Mouse (Mus musculus): Measurements from ENCODE around the gene S100a10. TPM values are rescaled to one million over a fixed set of nuclear protein-coding genes. Genes with fewer than 3 reads are reported as not detected.
A peak's percentile ranks its signal among the peaks of the same experiment; 100 is the strongest.

The S100a10 gene
- 224 and 236 TPM in 2 replicates for polyA plus RNA-seq (2014; fragmentation: Nextera tagmentation; extraction: Ambion mirVana)

DNA sequence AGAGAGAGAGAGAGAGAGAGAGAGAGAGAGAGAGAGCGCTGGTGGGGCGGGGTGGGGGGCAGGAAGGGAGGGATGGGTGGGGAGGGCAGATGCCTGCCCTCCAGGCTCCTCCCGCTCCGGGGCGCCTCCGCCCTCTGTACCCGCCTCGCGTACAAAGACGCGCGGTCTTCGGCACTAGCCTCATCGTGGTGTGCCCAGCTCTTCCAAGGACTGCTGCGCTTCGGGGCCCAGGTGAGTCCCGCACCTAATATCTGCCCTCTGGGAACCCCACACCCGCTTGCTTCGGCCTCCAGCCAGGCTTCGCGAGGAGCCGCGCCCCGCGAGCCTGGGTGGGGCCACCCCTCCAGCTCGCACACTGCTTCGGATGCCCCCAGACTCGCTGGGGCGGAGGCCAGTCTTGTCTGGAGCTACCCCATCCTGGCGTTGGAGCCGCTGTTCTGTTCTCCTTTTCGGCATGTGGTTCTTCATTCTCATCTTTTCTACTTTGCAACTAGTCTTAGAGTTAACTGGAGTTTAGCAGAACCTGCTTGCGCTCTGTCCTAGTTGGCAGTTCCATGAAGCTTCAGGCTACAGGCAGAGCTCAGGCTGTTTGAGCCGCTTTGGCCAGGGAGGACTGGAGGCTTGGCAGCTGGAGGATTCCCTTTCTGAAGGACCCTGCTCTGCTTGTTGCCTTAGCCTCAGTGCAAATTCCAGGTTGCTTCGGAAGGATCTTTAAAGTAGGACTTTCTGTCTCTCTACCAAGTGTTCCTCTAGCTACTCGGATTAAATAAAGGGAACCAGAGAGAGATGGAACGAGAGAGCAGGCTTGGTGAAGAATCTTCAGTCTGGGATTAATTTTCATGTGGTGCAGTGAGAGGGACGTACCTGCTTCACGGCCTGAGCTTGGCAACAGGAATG lies at the start of gene S100a10:
TSS of gene S100a10 (plus strand) at position 100 of the 897 bp plus-strand sequence.
- peak within 1 kb of the TSS; percentile 35; the same call in 1 of the 2 replicates for H3K27ac ChIP-seq (replicated peaks; ENCODE audit: low read depth, low read length)
- WGBS: 2% methylated on average over 33 of the region's 39 CpGs
- H3K9ac ChIP-seq (replicated peaks; ENCODE audit: low read length): peak within 1 kb of the TSS; percentile 77

DNA sequence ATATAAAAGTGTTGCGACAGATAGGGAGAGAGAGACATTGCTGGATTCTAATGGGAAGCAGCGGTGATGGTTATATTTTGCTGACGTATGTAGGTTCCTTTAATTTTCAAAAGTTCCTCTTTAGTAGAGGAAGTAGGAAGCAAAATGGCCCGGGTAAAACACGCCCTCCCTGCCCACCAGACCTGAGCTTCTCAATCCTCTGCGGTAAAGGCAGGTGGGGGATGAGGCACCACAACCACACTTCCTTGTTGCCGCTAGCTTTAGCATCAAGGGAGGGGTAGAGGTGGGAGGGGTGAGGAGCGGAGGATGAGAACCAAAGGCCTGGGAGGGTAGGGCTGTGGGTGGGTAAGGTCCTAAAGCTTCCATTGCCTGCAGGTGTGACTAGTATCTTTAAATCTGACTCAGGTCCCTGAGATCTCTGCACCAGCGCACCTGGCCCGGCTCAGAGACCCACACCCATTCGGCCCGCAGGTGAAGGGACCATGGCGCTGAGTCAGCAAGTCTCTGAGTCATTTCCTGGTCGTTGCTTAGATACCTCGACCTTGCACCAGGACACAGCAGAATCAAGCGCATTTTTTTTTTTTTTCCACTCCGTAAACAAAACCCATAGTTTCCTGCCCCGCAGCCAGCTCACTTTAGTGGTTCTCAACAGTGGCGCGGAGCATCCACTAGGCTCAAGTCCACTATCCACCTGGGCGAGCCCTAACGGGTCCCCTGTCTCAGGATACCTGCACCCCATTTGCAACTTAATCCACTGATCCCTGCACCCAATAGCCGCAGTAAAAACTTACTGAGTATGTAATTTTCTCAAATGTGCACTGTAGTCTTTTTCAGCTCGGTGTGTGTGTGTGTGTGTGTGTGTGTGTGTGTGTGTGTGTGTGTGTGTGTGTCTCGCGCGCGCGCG lies 48.7 kb upstream of the S100a10 start:
- H3K9ac ChIP-seq (replicated peaks; ENCODE audit: low read length): no peak overlapping the region
- H3K27me3 ChIP-seq (ENCODE audit: control insufficient read depth, insufficient read depth, low read length): no peaks in the 10 kb centered on the region
- H3K4me1 ChIP-seq (ENCODE audit: control insufficient read depth, insufficient read depth, low read length): no peaks in the 10 kb centered on the region
- H3K36me3 ChIP-seq (replicated peaks; ENCODE audit: control insufficient read depth, insufficient read depth, low read depth, low read length): no peaks in the 10 kb centered on the region
- H3K4me3 ChIP-seq (ENCODE audit: low read depth, low read length): no peak overlapping the region
- H3K4me2 ChIP-seq (ENCODE audit: low read depth, low read length): peak overlapping the region; percentile 2; the same call in 1 of the 2 replicates
- ATAC-seq (replicated peaks; ENCODE audit: insufficient number of reproducible peaks, low FRiP score, low TSS enrichment, low read depth) (no peak), DNase-seq (ENCODE audit: low spot score) (peak; percentile 16)
- 35% methylated on average over 30 of the region's 30 CpGs for WGBS
- no peaks in the 10 kb centered on the region for H3K9me3 ChIP-seq (replicated peaks; ENCODE audit: control insufficient read depth, low read length)
- no peak overlapping the region for H3K27ac ChIP-seq (replicated peaks; ENCODE audit: low read depth, low read length)

More for the DNA sequence above, at the start of gene S100a10:
- Histone ChIP-seq H3K4me1 (ENCODE audit: control insufficient read depth, insufficient read depth, low read length) (no peaks in the 10 kb centered on the region), H3K4me2 (ENCODE audit: low read depth, low read length) (peak within 1 kb of the TSS; percentile 91), H3K27me3 (ENCODE audit: control insufficient read depth, insufficient read depth, low read length) (no peaks in the 10 kb centered on the region), H3K36me3 (replicated peaks; ENCODE audit: control insufficient read depth, insufficient read depth, low read depth, low read length) (no peaks in the 10 kb centered on the region), H3K9me3 (replicated peaks; ENCODE audit: control insufficient read depth, low read length) (no peaks in the 10 kb centered on the region), H3K4me3 (ENCODE audit: low read depth, low read length) (peak within 1 kb of the TSS; percentile 59)
- DNase-seq (ENCODE audit: low spot score): peak; percentile 66
- ATAC-seq (replicated peaks; ENCODE audit: insufficient number of reproducible peaks, low FRiP score, low TSS enrichment, low read depth): peak; percentile 87

DNA sequence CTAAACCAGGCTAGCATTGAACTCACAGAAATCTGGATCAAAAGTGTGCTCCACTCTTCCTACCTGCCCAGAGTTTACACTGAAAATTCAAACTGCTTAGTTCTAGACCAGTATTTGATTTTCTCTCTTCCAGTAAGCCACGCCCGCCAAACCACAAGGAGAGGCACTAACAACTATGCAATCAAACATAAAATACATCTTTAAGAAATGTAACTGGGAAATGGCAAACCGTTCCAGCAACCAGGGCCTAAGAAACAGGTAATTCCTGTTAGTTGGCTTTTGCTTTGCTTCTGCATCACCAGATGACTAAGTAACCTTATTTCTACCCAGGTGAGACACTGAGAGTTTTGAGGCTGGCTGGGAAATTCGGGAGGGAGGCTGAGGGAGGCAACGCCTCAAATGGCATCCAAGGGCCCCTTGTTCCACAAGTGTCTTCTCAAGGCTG lies 48.0 kb upstream of the S100a10 start:
- no peaks in the 10 kb centered on the region for H3K9me3 ChIP-seq (replicated peaks; ENCODE audit: control insufficient read depth, low read length)
- ATAC-seq (replicated peaks; ENCODE audit: insufficient number of reproducible peaks, low FRiP score, low TSS enrichment, low read depth) (no peak), DNase-seq (ENCODE audit: low spot score) (peak; percentile 27)
- no peak overlapping the region for H3K4me2 ChIP-seq (ENCODE audit: low read depth, low read length)
- no peak overlapping the region for H3K4me3 ChIP-seq (ENCODE audit: low read depth, low read length)
- no peak overlapping the region for H3K27ac ChIP-seq (replicated peaks; ENCODE audit: low read depth, low read length)
- no peaks in the 10 kb centered on the region for H3K27me3 ChIP-seq (ENCODE audit: control insufficient read depth, insufficient read depth, low read length)
- H3K36me3 ChIP-seq (replicated peaks; ENCODE audit: control insufficient read depth, insufficient read depth, low read depth, low read length): no peaks in the 10 kb centered on the region
- H3K9ac ChIP-seq (replicated peaks; ENCODE audit: low read length): no peak overlapping the region
- no peaks in the 10 kb centered on the region for H3K4me1 ChIP-seq (ENCODE audit: control insufficient read depth, insufficient read depth, low read length)
- 56% methylated on average over 5 of the region's 5 CpGs for WGBS

GRCm38 (mm10) chr3:93509301-93509700 lies 45.6 kb upstream of the S100a10 start:
- Histone ChIP-seq H3K4me3 (ENCODE audit: low read depth, low read length) (no peak overlapping the region), H3K4me1 (ENCODE audit: control insufficient read depth, insufficient read depth, low read length) (no peaks in the 10 kb centered on the region), H3K9me3 (replicated peaks; ENCODE audit: control insufficient read depth, low read length) (no peaks in the 10 kb centered on the region), H3K4me2 (ENCODE audit: low read depth, low read length) (no peak overlapping the region), H3K36me3 (replicated peaks; ENCODE audit: control insufficient read depth, insufficient read depth, low read depth, low read length) (no peaks in the 10 kb centered on the region), H3K9ac (replicated peaks; ENCODE audit: low read length) (no peak overlapping the region), H3K27ac (replicated peaks; ENCODE audit: low read depth, low read length) (no peak overlapping the region), H3K27me3 (ENCODE audit: control insufficient read depth, insufficient read depth, low read length) (no peaks in the 10 kb centered on the region)
- DNase-seq (ENCODE audit: low spot score) (no peak), ATAC-seq (replicated peaks; ENCODE audit: insufficient number of reproducible peaks, low FRiP score, low TSS enrichment, low read depth) (no peak)
- WGBS: 77% methylated on average over 1 of the region's 1 CpGs

GRCm38 (mm10) chr3:93511036-93511435 lies 43.8 kb upstream of the S100a10 start:
- H3K36me3 ChIP-seq (replicated peaks; ENCODE audit: control insufficient read depth, insufficient read depth, low read depth, low read length): no peaks in the 10 kb centered on the region
- WGBS: 79% methylated on average over 1 of the region's 1 CpGs
- DNase-seq (ENCODE audit: low spot score) (no peak), ATAC-seq (replicated peaks; ENCODE audit: insufficient number of reproducible peaks, low FRiP score, low TSS enrichment, low read depth) (no peak)
- H3K27ac ChIP-seq (replicated peaks; ENCODE audit: low read depth, low read length): no peak overlapping the region
- no peaks in the 10 kb centered on the region for H3K27me3 ChIP-seq (ENCODE audit: control insufficient read depth, insufficient read depth, low read length)
- H3K4me1 ChIP-seq (ENCODE audit: control insufficient read depth, insufficient read depth, low read length): no peaks in the 10 kb centered on the region
- H3K4me3 ChIP-seq (ENCODE audit: low read depth, low read length): no peak overlapping the region
- H3K4me2 ChIP-seq (ENCODE audit: low read depth, low read length): no peak overlapping the region
- no peaks in the 10 kb centered on the region for H3K9me3 ChIP-seq (replicated peaks; ENCODE audit: control insufficient read depth, low read length)
- H3K9ac ChIP-seq (replicated peaks; ENCODE audit: low read length): no peak overlapping the region

- no peak overlapping the region for H3K27ac ChIP-seq (replicated peaks; ENCODE audit: low read depth, low read length)
- H3K4me3 ChIP-seq (ENCODE audit: low read depth, low read length): no peak overlapping the region
- ATAC-seq (replicated peaks; ENCODE audit: insufficient number of reproducible peaks, low FRiP score, low TSS enrichment, low read depth) (no peak), DNase-seq (ENCODE audit: low spot score) (no peak)
- WGBS: 92% methylated on average over 1 of the region's 1 CpGs
- H3K27me3 ChIP-seq (ENCODE audit: control insufficient read depth, insufficient read depth, low read length): no peaks in the 10 kb centered on the region
- no peak overlapping the region for H3K4me2 ChIP-seq (ENCODE audit: low read depth, low read length)
- H3K4me1 ChIP-seq (ENCODE audit: control insufficient read depth, insufficient read depth, low read length): no peaks in the 10 kb centered on the region
- H3K9me3 ChIP-seq (replicated peaks; ENCODE audit: control insufficient read depth, low read length): no peaks in the 10 kb centered on the region
- no peaks in the 10 kb centered on the region for H3K36me3 ChIP-seq (replicated peaks; ENCODE audit: control insufficient read depth, insufficient read depth, low read depth, low read length)
- H3K9ac ChIP-seq (replicated peaks; ENCODE audit: low read length): no peak overlapping the region
These were observed 43.1 kb upstream of the S100a10 start for GRCm38 (mm10) chr3:93511801-93512200.

- WGBS: 80% methylated on average over 7 of the region's 7 CpGs
These were observed 42.3 kb upstream of the S100a10 start for GRCm38 (mm10) chr3:93512386-93513101.

More at GRCm38 (mm10) chr3:93512386-93513101, 42.3 kb upstream of the S100a10 start:
- DNase-seq (ENCODE audit: low spot score) (no peak), ATAC-seq (replicated peaks; ENCODE audit: insufficient number of reproducible peaks, low FRiP score, low TSS enrichment, low read depth) (no peak)
- Histone ChIP-seq H3K4me3 (ENCODE audit: low read depth, low read length) (no peak overlapping the region), H3K27me3 (ENCODE audit: control insufficient read depth, insufficient read depth, low read length) (no peaks in the 10 kb centered on the region), H3K27ac (replicated peaks; ENCODE audit: low read depth, low read length) (no peak overlapping the region), H3K4me1 (ENCODE audit: control insufficient read depth, insufficient read depth, low read length) (no peaks in the 10 kb centered on the region), H3K9ac (replicated peaks; ENCODE audit: low read length) (no peak overlapping the region), H3K4me2 (ENCODE audit: low read depth, low read length) (no peak overlapping the region), H3K9me3 (replicated peaks; ENCODE audit: control insufficient read depth, low read length) (no peaks in the 10 kb centered on the region), H3K36me3 (replicated peaks; ENCODE audit: control insufficient read depth, insufficient read depth, low read depth, low read length) (no peaks in the 10 kb centered on the region)
